Mouse (Mus musculus) intestine, embryonic 14.5 days (tissue): ENCODE results near the gene Plce1. TPM values are rescaled to one million over a fixed set of nuclear protein-coding genes. Genes with fewer than 3 reads are reported as not detected.

Experiments used
- ATAC-seq: fragments of 200-750 bp; cut with Nextera tagmentation; replicated peaks from 2 replicates; pipeline ENCODE4 v1.8.0; 2017; ENCODE audit warnings: low read depth, moderate number of reproducible peaks, moderate TSS enrichment, moderate library complexity; ENCODE audit not compliant: low FRiP score, low TSS enrichment
- DNase-seq: peaks from one replicate; pipeline ENCODE4 v3.0.0-alpha.2; 2018; ENCODE audit warnings: low spot score
- H3K27ac ChIP-seq: fragments of 300-500 bp; sonication (generic); 2 replicates; pipeline ENCODE4 v1.5.1; 2014; ENCODE audit warnings: low read depth, mild to moderate bottlenecking, control low read depth
- H3K27me3 ChIP-seq: fragments of 300-500 bp; sonication (generic); replicated peaks from 2 replicates; pipeline ENCODE4 v1.6.1; 2014; ENCODE audit warnings: low read length, control low read depth; ENCODE audit not compliant: control insufficient read depth, insufficient read depth
- H3K36me3 ChIP-seq: fragments of 300-500 bp; sonication (generic); 2 replicates; pipeline ENCODE4 v1.6.1; 2014; ENCODE audit warnings: low read length, control low read depth; ENCODE audit not compliant: control insufficient read depth, insufficient read depth
- H3K4me1 ChIP-seq: fragments of 300-500 bp; sonication (generic); replicated peaks from 2 replicates; pipeline ENCODE4 v1.6.1; 2014; ENCODE audit warnings: low read length, control low read depth, mixed read lengths; ENCODE audit not compliant: control insufficient read depth, insufficient read depth
- H3K4me2 ChIP-seq: fragments of 300-500 bp; sonication (generic); 2 replicates; pipeline ENCODE4 v1.6.1; 2014; ENCODE audit warnings: low read length
- H3K4me3 ChIP-seq: fragments of 300-500 bp; sonication (generic); 2 replicates; pipeline ENCODE4 v1.5.1; 2014; ENCODE audit warnings: low read depth, low read length, control low read depth, mixed read lengths
- H3K9ac ChIP-seq: fragments of 300-500 bp; sonication (generic); 2 replicates; pipeline ENCODE4 v1.6.1; 2014; ENCODE audit warnings: mild to moderate bottlenecking, low read length
- H3K9me3 ChIP-seq: fragments of 300-500 bp; sonication (generic); 2 replicates; pipeline ENCODE4 v1.6.1; 2016; ENCODE audit warnings: low read length, control low read depth; ENCODE audit not compliant: control insufficient read depth
- WGBS: fragments of 180-500 bp; shearing (Covaris S2); extraction: QIAGEN DNeasy Blood & Tissue Kit; methylation state at CpG from one replicate; pipeline ENCODE4 v1.1.7; 2014; 5-methylcytosine and 5-hydroxymethylcytosine counted together
- polyA plus RNA-seq: library from polyadenylated mRNA; unstranded; fragments of >200 nt; fragmentation: Nextera tagmentation; extraction: Ambion mirVana; gene quantifications from 2 replicates; pipeline ENCODE4 v1.2.1, GENCODE M21; 2014

Gene Plce1
- polyA plus RNA-seq, 1 experiment from 2014 or later: 6.7 TPM

- no peaks in the 10 kb centered on the region for H3K27me3 ChIP-seq
- no peak overlapping the region for H3K9ac ChIP-seq
- H3K4me2 ChIP-seq: no peak overlapping the region
- ATAC-seq (no peak), DNase-seq (no peak)
- no peak overlapping the region for H3K4me3 ChIP-seq
- no peak overlapping the region for H3K27ac ChIP-seq
- 0 out of 2 replicates have a peak, but pooled peaks cover 10% of the 10 kb centered on the region for H3K4me1 ChIP-seq
- no peaks in the 10 kb centered on the region for H3K36me3 ChIP-seq
- no peaks in the 10 kb centered on the region for H3K9me3 ChIP-seq
- WGBS: 71% methylated on average over 5 of the region's 5 CpGs
Measured at GRCm38 (mm10) chr19:38601127-38601526, 120.2 kb downstream of the Plce1 start.

DNA sequence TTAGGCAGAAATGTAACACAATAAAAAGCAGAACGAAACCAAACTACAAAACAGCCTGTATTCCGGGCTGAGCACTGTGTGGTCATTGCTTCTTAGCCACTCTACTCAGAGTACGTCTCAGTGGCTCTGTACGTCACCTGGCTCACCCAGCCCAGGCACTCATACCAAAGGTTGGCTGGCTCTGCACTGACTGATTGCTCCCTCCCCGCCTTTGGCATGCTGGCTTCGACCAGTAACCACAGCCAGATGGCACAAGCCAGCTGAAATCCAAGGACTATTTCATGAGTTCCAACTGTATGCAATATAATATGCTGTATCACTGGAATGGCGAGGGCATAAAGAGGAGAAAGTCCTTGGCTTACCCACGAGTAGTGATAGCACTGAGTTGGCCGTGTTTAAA, 121.9 kb downstream of the Plce1 start:
- Histone ChIP-seq H3K36me3 (no peaks in the 10 kb centered on the region), H3K4me3 (no peak overlapping the region), H3K27me3 (no peaks in the 10 kb centered on the region), H3K4me2 (no peak overlapping the region), H3K9me3 (no peaks in the 10 kb centered on the region), H3K27ac (no peak overlapping the region), H3K9ac (no peak overlapping the region), H3K4me1 (0 out of 2 replicates have a peak, but pooled peaks cover 10% of the 10 kb centered on the region)
- 75% methylated on average over 9 of the region's 9 CpGs for WGBS
- ATAC-seq (no peak), DNase-seq (no peak)

DNA sequence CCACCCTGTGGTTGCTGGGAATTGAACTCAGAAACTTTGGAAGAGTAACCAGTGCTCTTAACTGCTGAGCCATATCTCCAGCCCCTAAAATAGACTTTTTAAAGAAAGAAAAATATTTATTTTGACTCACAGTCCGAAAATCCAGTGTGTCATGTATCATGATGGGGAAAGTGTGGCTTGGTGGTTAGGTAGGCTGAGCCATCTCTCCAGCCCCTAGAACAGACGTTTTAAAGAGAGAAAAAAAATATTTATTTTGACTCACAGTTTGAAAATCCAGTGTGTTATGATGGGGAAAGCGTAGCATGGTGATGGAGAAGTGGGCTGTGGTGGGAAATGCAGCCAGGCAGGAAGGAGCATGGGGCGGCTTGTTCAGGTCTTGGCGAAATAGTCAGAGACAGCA, 126.3 kb downstream of the Plce1 start:
- Histone ChIP-seq H3K4me3 (no peak overlapping the region), H3K27me3 (no peaks in the 10 kb centered on the region), H3K4me2 (no peak overlapping the region), H3K9me3 (no peaks in the 10 kb centered on the region), H3K4me1 (0 out of 2 replicates have a peak, but pooled peaks cover 6% of the 10 kb centered on the region), H3K27ac (no peak overlapping the region), H3K9ac (no peak overlapping the region), H3K36me3 (no peaks in the 10 kb centered on the region)
- DNase-seq (no peak), ATAC-seq (no peak)
- WGBS: 87% methylated on average over 5 of the region's 5 CpGs

DNA sequence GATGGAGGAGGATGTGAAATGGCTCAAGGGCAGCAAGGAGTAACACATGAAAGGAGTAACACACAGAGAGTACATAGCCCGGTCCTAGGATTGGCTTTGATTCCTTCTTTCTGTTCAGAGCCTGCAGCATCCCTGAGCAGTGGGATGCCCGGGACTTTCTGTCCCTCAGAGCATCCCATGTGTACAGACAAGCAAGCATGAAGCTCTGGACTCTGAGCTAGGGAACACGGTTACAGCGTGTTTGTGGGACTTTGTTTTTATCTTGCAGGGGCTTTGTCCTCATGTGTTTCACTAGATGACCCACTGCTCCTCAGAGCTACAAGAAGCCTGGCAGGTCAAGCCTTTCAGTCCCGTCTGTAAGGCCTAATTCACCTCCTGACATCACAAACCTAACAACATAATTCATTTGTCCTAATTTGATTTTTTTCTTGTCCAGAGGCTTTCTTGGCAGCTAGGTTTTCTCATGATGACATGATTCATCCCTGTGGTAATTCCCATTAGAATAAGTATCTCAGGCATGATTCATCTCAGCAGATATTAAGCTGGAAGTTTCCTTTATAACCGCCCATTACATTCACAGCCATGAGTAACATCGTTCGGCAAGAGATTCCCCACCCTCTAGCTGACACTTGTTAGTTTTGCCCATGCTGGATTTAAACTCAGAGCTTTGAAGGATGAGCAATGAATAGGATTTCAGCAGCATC, 128.2 kb downstream of the Plce1 start:
- H3K4me3 ChIP-seq: no peak overlapping the region
- no peak overlapping the region for H3K9ac ChIP-seq
- H3K9me3 ChIP-seq: no peaks in the 10 kb centered on the region
- no peak overlapping the region for H3K27ac ChIP-seq
- no peaks in the 10 kb centered on the region for H3K4me1 ChIP-seq
- ATAC-seq (no peak), DNase-seq (no peak)
- WGBS: 77% methylated on average over 8 of the region's 8 CpGs
- H3K36me3 ChIP-seq: no peaks in the 10 kb centered on the region
- H3K4me2 ChIP-seq: no peak overlapping the region
- H3K27me3 ChIP-seq: no peaks in the 10 kb centered on the region

- no peak overlapping the region for H3K9ac ChIP-seq
- H3K9me3 ChIP-seq: no peaks in the 10 kb centered on the region
- H3K27me3 ChIP-seq: no peaks in the 10 kb centered on the region
- no peak overlapping the region for H3K4me3 ChIP-seq
- no peaks in the 10 kb centered on the region for H3K4me1 ChIP-seq
- no peak overlapping the region for H3K4me2 ChIP-seq
- ATAC-seq: no peak
- WGBS: 86% methylated on average over 2 of the region's 2 CpGs
- H3K36me3 ChIP-seq: no peaks in the 10 kb centered on the region
- no peak for DNase-seq
- no peak overlapping the region for H3K27ac ChIP-seq
Measured at GRCm38 (mm10) chr19:38610291-38610690, 129.4 kb downstream of the Plce1 start.

- Histone ChIP-seq H3K9me3 (no peaks in the 10 kb centered on the region), H3K4me1 (no peaks in the 10 kb centered on the region), H3K4me2 (no peak overlapping the region), H3K27ac (no peak overlapping the region), H3K36me3 (no peaks in the 10 kb centered on the region), H3K9ac (no peak overlapping the region), H3K4me3 (no peak overlapping the region), H3K27me3 (no peaks in the 10 kb centered on the region)
- ATAC-seq: no peak
- 82% methylated on average over 8 of the region's 8 CpGs for WGBS
- no peak for DNase-seq
Measured at GRCm38 (mm10) chr19:38610809-38611208, 129.9 kb downstream of the Plce1 start.

GRCm38 (mm10) chr19:38614067-38614675, 133.3 kb downstream of the Plce1 start:
- Histone ChIP-seq H3K4me3 (no peak overlapping the region), H3K27ac (no peak overlapping the region), H3K9ac (no peak overlapping the region), H3K9me3 (no peaks in the 10 kb centered on the region), H3K4me2 (no peak overlapping the region), H3K36me3 (no peaks in the 10 kb centered on the region), H3K4me1 (no peaks in the 10 kb centered on the region), H3K27me3 (no peaks in the 10 kb centered on the region)
- 43% methylated on average over 11 of the region's 11 CpGs for WGBS
- DNase-seq (no peak), ATAC-seq (no peak)

GRCm38 (mm10) chr19:38615356-38615755, 134.4 kb downstream of the Plce1 start:
- Histone ChIP-seq H3K36me3 (no peaks in the 10 kb centered on the region), H3K9me3 (no peaks in the 10 kb centered on the region), H3K4me2 (no peak overlapping the region), H3K27ac (no peak overlapping the region), H3K4me3 (no peak overlapping the region), H3K4me1 (no peaks in the 10 kb centered on the region), H3K9ac (no peak overlapping the region), H3K27me3 (no peaks in the 10 kb centered on the region)
- ATAC-seq: no peak
- WGBS: 60% methylated on average over 6 of the region's 6 CpGs
- DNase-seq: no peak

GRCm38 (mm10) chr19:38620134-38620533, 139.2 kb downstream of the Plce1 start:
- Histone ChIP-seq H3K4me1 (no peaks in the 10 kb centered on the region), H3K9me3 (no peaks in the 10 kb centered on the region), H3K27me3 (no peaks in the 10 kb centered on the region), H3K4me2 (no peak overlapping the region), H3K9ac (no peak overlapping the region), H3K27ac (no peak overlapping the region), H3K4me3 (no peak overlapping the region), H3K36me3 (no peaks in the 10 kb centered on the region)
- 52% methylated on average over 4 of the region's 4 CpGs for WGBS
- DNase-seq (no peak), ATAC-seq (no peak)
